Mouse (Mus musculus): ENCODE measurements around the gene Agap1.

Gene Agap1

GRCm38 (mm10) chr1:89656643-89657321, 202.2 kb downstream of the Agap1 start:
- DNase-seq (ENCODE audit: low spot score in 2 of 2): peak; percentile 37 to 57

GRCm38 (mm10) chr1:89660804-89661203, 206.2 kb downstream of the Agap1 start:
- DNase-seq (ENCODE audit: low spot score in 2 of 2): no peak

GRCm38 (mm10) chr1:89666154-89666553, 211.5 kb downstream of the Agap1 start:
- no peak for DNase-seq (ENCODE audit: low spot score in 2 of 2)

- no peak for DNase-seq (ENCODE audit: low spot score in 2 of 2)
Measured at GRCm38 (mm10) chr1:89667387-89667786, 212.8 kb downstream of the Agap1 start.

GRCm38 (mm10) chr1:89668635-89669034, 214.0 kb downstream of the Agap1 start:
- no peak for DNase-seq (ENCODE audit: low spot score in 2 of 2)

- DNase-seq (ENCODE audit: low spot score in 2 of 2): no peak
Measured at GRCm38 (mm10) chr1:89671110-89671787, 216.6 kb downstream of the Agap1 start.

- no peak for DNase-seq (ENCODE audit: low spot score in 2 of 2)
Measured at GRCm38 (mm10) chr1:89673071-89673470, 218.5 kb downstream of the Agap1 start.

GRCm38 (mm10) chr1:89673686-89674085, 219.1 kb downstream of the Agap1 start:
- no peak for DNase-seq (ENCODE audit: low spot score in 2 of 2)

GRCm38 (mm10) chr1:89674681-89675080, 220.1 kb downstream of the Agap1 start:
- no peak for DNase-seq (ENCODE audit: low spot score in 2 of 2)

- no peak for DNase-seq (ENCODE audit: low spot score in 2 of 2)
Measured at GRCm38 (mm10) chr1:89676411-89676810, 221.8 kb downstream of the Agap1 start.

- no peak for DNase-seq (ENCODE audit: low spot score in 2 of 2)
Measured at GRCm38 (mm10) chr1:89680673-89681072, 226.1 kb downstream of the Agap1 start.

- DNase-seq (ENCODE audit: low spot score in 2 of 2): no peak
Measured at GRCm38 (mm10) chr1:89688914-89689313, 234.3 kb downstream of the Agap1 start.

- DNase-seq (ENCODE audit: low spot score in 2 of 2): no peak
Measured at GRCm38 (mm10) chr1:89689544-89690212, 235.1 kb downstream of the Agap1 start.

- no peak for DNase-seq (ENCODE audit: low spot score in 2 of 2)
Measured at GRCm38 (mm10) chr1:89691096-89691495, 236.5 kb downstream of the Agap1 start.

- DNase-seq (ENCODE audit: low spot score in 2 of 2): no peak
Measured at GRCm38 (mm10) chr1:89692420-89692819, 237.8 kb downstream of the Agap1 start.

- no peak for DNase-seq (ENCODE audit: low spot score in 2 of 2)
Measured at GRCm38 (mm10) chr1:89694916-89695315, 240.3 kb downstream of the Agap1 start.

GRCm38 (mm10) chr1:89697241-89697640, 242.6 kb downstream of the Agap1 start:
- DNase-seq (ENCODE audit: low spot score in 2 of 2): no peak

GRCm38 (mm10) chr1:89700166-89700565, 245.6 kb downstream of the Agap1 start:
- no peak for DNase-seq (ENCODE audit: low spot score in 2 of 2)

- no peak for DNase-seq (ENCODE audit: low spot score in 2 of 2)
Measured at GRCm38 (mm10) chr1:89701162-89701730, 246.6 kb downstream of the Agap1 start.

GRCm38 (mm10) chr1:89703294-89703693, 248.7 kb downstream of the Agap1 start:
- DNase-seq (ENCODE audit: low spot score in 2 of 2): no peak

- DNase-seq (ENCODE audit: low spot score in 2 of 2): no peak
Measured at GRCm38 (mm10) chr1:89705670-89706069, 251.1 kb downstream of the Agap1 start.

- no peak for DNase-seq (ENCODE audit: low spot score in 2 of 2)
Measured at GRCm38 (mm10) chr1:89706862-89707261, 252.3 kb downstream of the Agap1 start.
